Mouse (Mus musculus) embryonic fibroblast, embryonic 13.5 days (primary cell): ENCODE measurements at regions not wholly inside any gene's neighbourhood (a gene's known extent, or its start where the extent isn't known, plus 50 kb on each side); places are given as distances from the start of the nearest gene placed in this dataset.

ENCODE experiments used
- CTCF ChIP-seq: IDR thresholded peaks from 2 replicates; pipeline ENCODE4 v1.5.1; 2011; ENCODE audit warnings: mild to moderate bottlenecking, control low read depth, low read length, moderate library complexity, borderline replicate concordance; ENCODE audit not compliant: insufficient read depth
- POLR2A ChIP-seq: IDR thresholded peaks from 2 replicates; pipeline ENCODE4 v1.6.1; 2011; ENCODE audit warnings: low read depth, mild to moderate bottlenecking, control low read depth, low read length, moderate library complexity

DNA sequence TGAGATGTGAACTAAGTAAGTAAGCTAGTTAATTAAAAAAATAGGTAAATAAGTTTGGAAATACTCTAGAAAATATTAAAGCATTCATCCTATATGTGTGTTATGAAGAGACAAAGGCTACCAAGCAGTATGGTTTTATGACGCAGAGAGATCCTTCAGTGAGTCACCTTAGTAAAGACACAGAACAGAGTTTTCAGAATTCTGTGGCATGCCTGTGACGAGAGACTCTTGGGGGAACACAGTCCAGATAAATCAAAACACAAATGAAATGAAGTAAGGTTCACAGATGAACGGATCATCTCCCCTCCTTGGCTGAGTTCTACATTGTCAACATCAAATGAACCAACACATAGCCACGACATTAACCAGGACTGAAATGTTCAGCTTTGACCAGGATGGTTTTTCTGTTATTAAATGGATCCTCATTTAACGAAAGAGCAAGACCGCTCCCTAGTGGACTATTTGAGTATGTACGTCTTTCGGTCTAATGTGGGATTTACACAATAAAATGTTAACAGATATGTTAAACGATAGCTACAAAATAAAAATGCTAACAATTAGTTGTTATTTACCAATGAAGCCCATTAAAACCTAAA, 542.1 kb upstream of the Adam24 start:
- TF ChIP-seq CTCF, result no peak
- no peak for TF ChIP-seq POLR2A
